Mouse (Mus musculus) C2C12 (cell line): Measurements from ENCODE around the gene Os9.

Source experiments
- CTCF ChIP-seq: IDR thresholded peaks from one replicate; pipeline ENCODE4 v1.5.1; 2011; ENCODE audit not compliant: control insufficient read depth, insufficient read depth, insufficient read length
- USF1 ChIP-seq: IDR thresholded peaks from one replicate; pipeline ENCODE4 v1.6.1; 2011; ENCODE audit warnings: low read depth, mild to moderate bottlenecking, control low read depth, moderate library complexity

- no peak for TF ChIP-seq CTCF
- TF ChIP-seq USF1: no peak
Observed at GRCm38 (mm10) chr10:127122018-127122417, 1.1 kb upstream of the Os9 start.
